Mouse (Mus musculus): Measurements from ENCODE around the gene Gm20661. TPM values are rescaled to one million over a fixed set of nuclear protein-coding genes. Genes with fewer than 3 reads are reported as not detected.

The Gm20661 gene
- polyA plus RNA-seq, 1 experiment from 2014 or later = 2.2 TPM

GRCm38 (mm10) chr9:107985131-107986119 lies 2.6 kb downstream of the Gm20661 start, which contains the start of gene Inka1:
Gene Inka1, minus strand, starts transcription at chr9:107985879.
- Histone ChIP-seq H3K27me3 (peaks cover 31% of the 10 kb centered on the region), H3K9me3 (no peaks in the 10 kb centered on the region), H3K27ac (replicated peaks) (peak within 1 kb of the TSS; percentile 94), H3K9ac (peak within 1 kb of the TSS; percentile 76), H3K4me1 (replicated peaks) (peaks cover 45% of the 10 kb centered on the region), H3K4me3 (peak within 1 kb of the TSS; percentile 67), H3K36me3 (no peaks in the 10 kb centered on the region), H3K4me2 (peak within 1 kb of the TSS; percentile 82)
- under 1% methylated on average over 58 of the region's 58 CpGs for WGBS
- ATAC-seq (ENCODE audit: low read depth) = peak; percentile 84

GRCm38 (mm10) chr9:107986376-107986775 lies 3.5 kb downstream of the Gm20661 start:
- H3K36me3 ChIP-seq = no peaks in the 10 kb centered on the region
- H3K4me1 ChIP-seq (replicated peaks) = peaks cover 40% of the 10 kb centered on the region
- H3K27me3 ChIP-seq = peaks cover 31% of the 10 kb centered on the region
- no peak overlapping the region for H3K9ac ChIP-seq
- peak overlapping the region; percentile 82 for H3K4me2 ChIP-seq
- ATAC-seq (ENCODE audit: low read depth) = peak; percentile 80
- peak overlapping the region; percentile 38 for H3K27ac ChIP-seq (replicated peaks)
- H3K9me3 ChIP-seq = no peaks in the 10 kb centered on the region
- WGBS = 6% methylated on average over 18 of the region's 18 CpGs
- peak overlapping the region; percentile 67 for H3K4me3 ChIP-seq

- no peaks in the 10 kb centered on the region for H3K9me3 ChIP-seq
- no peak overlapping the region for H3K4me2 ChIP-seq
- ATAC-seq (ENCODE audit: low read depth) = no peak
- H3K36me3 ChIP-seq = no peaks in the 10 kb centered on the region
- peaks cover 26% of the 10 kb centered on the region for H3K4me1 ChIP-seq (replicated peaks)
- no peak overlapping the region for H3K4me3 ChIP-seq
- 72% methylated on average over 3 of the region's 3 CpGs for WGBS
- no peak overlapping the region for H3K9ac ChIP-seq
- peaks cover 30% of the 10 kb centered on the region for H3K27me3 ChIP-seq
- no peak overlapping the region for H3K27ac ChIP-seq (replicated peaks)
Observed at GRCm38 (mm10) chr9:107987950-107988349, 5.1 kb downstream of the Gm20661 start.

- Histone ChIP-seq H3K36me3 (no peaks in the 10 kb centered on the region), H3K27ac (replicated peaks) (no peak within 1 kb of the TSS), H3K4me2 (no peak within 1 kb of the TSS), H3K27me3 (0 out of 2 replicates have a peak, but pooled peaks cover 4% of the 10 kb centered on the region), H3K4me1 (replicated peaks) (peaks cover 2% of the 10 kb centered on the region; the same call in 1 of the 2 replicates), H3K9me3 (no peaks in the 10 kb centered on the region), H3K4me3 (no peak within 1 kb of the TSS), H3K9ac (no peak within 1 kb of the TSS)
- ATAC-seq (ENCODE audit: low read depth) = no peak
- 58% methylated on average over 2 of the region's 2 CpGs for WGBS
Observed at GRCm38 (mm10) chr9:107992197-107992596, 9.3 kb downstream of the Gm20661 start, which contains the start of gene Cdhr4. Gene Cdhr4, plus strand, starts transcription at chr9:107992497.

- Histone ChIP-seq H3K9ac (no peak overlapping the region), H3K27me3 (no peaks in the 10 kb centered on the region), H3K36me3 (no peaks in the 10 kb centered on the region), H3K4me1 (replicated peaks) (no peaks in the 10 kb centered on the region), H3K4me3 (no peak overlapping the region), H3K4me2 (no peak overlapping the region), H3K27ac (replicated peaks) (no peak overlapping the region), H3K9me3 (no peaks in the 10 kb centered on the region)
- no peak for ATAC-seq (ENCODE audit: low read depth)
- 82% methylated on average over 11 of the region's 11 CpGs for WGBS
Observed at GRCm38 (mm10) chr9:107993013-107993412, 10.2 kb downstream of the Gm20661 start.

DNA sequence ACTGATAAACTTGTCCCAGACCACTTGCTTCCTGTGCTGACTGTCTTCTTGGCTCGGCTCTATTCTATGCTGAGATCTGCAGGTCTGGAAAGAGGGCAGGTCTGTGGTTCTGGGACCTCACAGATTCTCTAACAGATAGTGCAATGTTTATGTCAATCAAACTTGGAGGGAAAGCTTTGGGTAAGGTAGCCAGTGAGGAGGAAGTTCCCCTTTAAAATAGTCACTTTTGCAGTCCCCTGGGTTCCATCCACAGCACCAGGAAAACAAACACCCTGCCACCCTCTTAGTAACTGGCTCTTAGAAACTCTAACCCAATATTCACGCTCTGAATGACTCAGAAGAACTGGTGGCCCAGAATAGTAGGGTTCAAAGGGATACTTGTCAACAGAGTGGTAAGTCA lies 11.6 kb downstream of the Gm20661 start:
- 70% methylated on average over 2 of the region's 2 CpGs for WGBS
- Histone ChIP-seq H3K9me3 (no peaks in the 10 kb centered on the region), H3K4me1 (replicated peaks) (no peaks in the 10 kb centered on the region), H3K4me3 (no peak overlapping the region), H3K27ac (replicated peaks) (no peak overlapping the region), H3K4me2 (no peak overlapping the region), H3K36me3 (no peaks in the 10 kb centered on the region), H3K27me3 (no peaks in the 10 kb centered on the region), H3K9ac (no peak overlapping the region)
- no peak for ATAC-seq (ENCODE audit: low read depth)

- Histone ChIP-seq H3K9me3 (no peaks in the 10 kb centered on the region), H3K36me3 (no peaks in the 10 kb centered on the region), H3K27ac (replicated peaks) (no peak overlapping the region), H3K4me3 (no peak overlapping the region), H3K9ac (no peak overlapping the region), H3K4me1 (replicated peaks) (no peaks in the 10 kb centered on the region), H3K27me3 (no peaks in the 10 kb centered on the region), H3K4me2 (no peak overlapping the region)
- ATAC-seq (ENCODE audit: low read depth) = no peak
- 94% methylated on average over 21 of the region's 21 CpGs for WGBS
Observed at GRCm38 (mm10) chr9:107995513-107995912, 12.7 kb downstream of the Gm20661 start.

GRCm38 (mm10) chr9:107996049-107996448 lies 13.2 kb downstream of the Gm20661 start, which contains the start of gene Gm20662:
Gene Gm20662, plus strand, starts transcription at chr9:107996349.
- Histone ChIP-seq H3K36me3 (no peaks in the 10 kb centered on the region), H3K4me3 (no peak within 1 kb of the TSS), H3K9me3 (no peaks in the 10 kb centered on the region), H3K4me1 (replicated peaks) (no peaks in the 10 kb centered on the region), H3K27ac (replicated peaks) (no peak within 1 kb of the TSS), H3K9ac (no peak within 1 kb of the TSS), H3K4me2 (no peak within 1 kb of the TSS), H3K27me3 (no peaks in the 10 kb centered on the region)
- ATAC-seq (ENCODE audit: low read depth) = no peak
- WGBS = 95% methylated on average over 5 of the region's 5 CpGs

DNA sequence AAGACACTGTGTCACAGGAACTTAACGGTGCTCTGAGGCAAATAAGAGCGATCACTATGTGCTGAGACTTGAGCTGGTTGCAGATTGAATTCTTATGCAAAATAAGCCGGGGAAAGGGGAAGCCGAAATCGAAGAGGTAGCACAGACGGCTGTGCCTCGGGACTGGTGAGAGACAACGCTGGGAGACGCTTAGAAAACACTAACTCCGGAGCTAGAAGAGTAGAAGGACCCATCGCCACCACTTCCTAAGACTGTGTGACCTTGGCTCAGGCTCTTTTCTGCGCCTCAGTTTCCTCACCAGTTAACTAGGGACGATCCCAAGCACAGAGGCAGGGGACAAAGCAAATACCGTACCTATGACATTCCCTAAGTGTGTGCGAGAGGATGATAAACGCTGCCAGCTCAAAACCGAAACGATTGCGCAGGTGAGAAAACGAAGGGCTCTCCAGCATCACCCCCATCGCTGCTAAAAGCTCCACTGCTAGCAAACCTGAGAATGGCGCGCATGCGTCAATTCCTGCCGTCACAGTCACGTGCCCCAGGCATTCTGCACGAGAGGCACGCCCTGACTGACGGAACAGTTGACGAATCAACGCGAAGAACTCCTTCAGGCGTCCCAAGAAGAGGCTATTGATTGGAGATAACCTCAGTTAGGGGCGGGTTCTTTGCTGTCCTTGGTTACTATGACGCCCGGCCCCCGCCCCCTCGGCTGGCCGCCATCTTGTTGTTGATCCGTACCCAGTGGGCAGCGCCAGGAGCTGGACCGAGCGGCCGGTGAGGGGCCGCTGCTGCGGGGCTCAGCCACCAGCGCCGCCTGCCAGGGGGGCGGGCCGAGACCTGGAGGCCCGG lies 19.3 kb downstream of the Gm20661 start, which contains the start of gene Ip6k1:
Gene Ip6k1, plus strand, starts transcription at position 580 of the 849 bp plus-strand sequence.
- under 1% methylated on average over 51 of the region's 51 CpGs for WGBS
- Histone ChIP-seq H3K27me3 (no peaks in the 10 kb centered on the region), H3K4me1 (replicated peaks) (peaks cover 44% of the 10 kb centered on the region), H3K36me3 (no peaks in the 10 kb centered on the region), H3K9ac (peak within 1 kb of the TSS; percentile 89), H3K4me2 (peak within 1 kb of the TSS; percentile 90), H3K27ac (replicated peaks) (peak within 1 kb of the TSS; percentile 96), H3K4me3 (peak within 1 kb of the TSS; percentile 89), H3K9me3 (no peaks in the 10 kb centered on the region)
- peak; percentile 99 for ATAC-seq (ENCODE audit: low read depth)

DNA sequence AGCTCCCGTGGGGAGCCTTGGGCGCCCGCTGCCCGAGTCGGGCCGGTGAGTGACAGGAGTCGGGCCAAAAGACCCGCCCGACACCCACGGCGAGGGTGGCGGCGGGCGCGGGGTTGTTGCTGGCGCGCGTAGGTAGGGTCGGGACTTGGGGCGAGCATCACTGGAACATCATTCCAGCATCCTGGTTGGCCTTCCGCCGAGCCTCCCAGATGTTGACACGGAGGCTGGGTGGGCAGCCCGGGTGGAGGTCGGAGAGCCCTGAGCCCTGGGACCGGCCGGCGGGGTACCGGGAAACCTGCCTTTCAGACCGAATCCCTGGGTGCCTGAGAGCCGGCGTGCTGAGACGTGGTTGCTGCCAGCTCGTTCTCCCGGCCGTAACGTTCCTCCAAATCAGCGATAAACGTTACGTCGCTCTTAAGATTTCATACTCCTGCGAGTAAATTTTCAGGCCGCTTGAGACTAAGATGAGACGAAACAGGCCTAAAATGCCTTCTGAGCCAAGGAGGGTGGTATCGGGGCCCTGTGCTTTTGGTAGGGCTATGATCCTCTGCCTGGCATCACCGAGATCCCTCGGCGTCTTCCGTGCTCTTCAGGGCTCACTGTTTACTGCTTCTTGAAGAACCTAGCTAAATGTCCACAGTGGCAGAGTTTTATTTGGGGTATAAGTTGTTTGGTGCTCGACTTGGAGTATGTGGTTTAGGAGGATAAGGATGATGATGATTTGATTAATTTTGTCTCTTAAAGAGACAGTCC lies 20.1 kb downstream of the Gm20661 start:
- ATAC-seq (ENCODE audit: low read depth) = peak; percentile 65
- Histone ChIP-seq H3K36me3 (no peaks in the 10 kb centered on the region), H3K4me2 (peak overlapping the region; percentile 90), H3K27ac (replicated peaks) (peak overlapping the region; percentile 96), H3K27me3 (no peaks in the 10 kb centered on the region), H3K9me3 (no peaks in the 10 kb centered on the region), H3K4me3 (peak overlapping the region; percentile 89), H3K9ac (peak overlapping the region; percentile 89), H3K4me1 (replicated peaks) (peaks cover 47% of the 10 kb centered on the region)
- WGBS = under 1% methylated on average over 50 of the region's 50 CpGs

DNA sequence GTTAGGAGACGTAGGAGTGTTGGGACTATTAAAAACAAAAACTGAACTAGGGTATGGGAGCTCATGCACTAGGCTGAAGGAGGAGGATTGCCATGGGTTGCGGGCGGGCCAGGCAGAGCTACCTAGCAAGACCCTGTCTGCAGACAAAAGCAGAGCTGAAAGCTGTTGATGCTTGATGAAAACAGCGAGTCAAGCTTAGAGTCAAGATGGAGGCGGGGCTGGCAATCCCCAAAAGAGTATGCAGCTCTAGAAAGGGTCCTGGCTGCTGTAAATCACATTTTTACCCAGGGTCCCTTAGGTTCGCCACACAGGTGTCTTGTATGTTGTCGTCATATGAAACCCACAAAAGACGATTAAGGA lies 20.7 kb downstream of the Gm20661 start:
- 9% methylated on average over 8 of the region's 8 CpGs for WGBS
- Histone ChIP-seq H3K4me2 (peak overlapping the region; percentile 90), H3K9ac (peak overlapping the region; percentile 89), H3K9me3 (no peaks in the 10 kb centered on the region), H3K4me1 (replicated peaks) (peaks cover 47% of the 10 kb centered on the region), H3K27me3 (no peaks in the 10 kb centered on the region), H3K36me3 (no peaks in the 10 kb centered on the region), H3K27ac (replicated peaks) (peak overlapping the region; percentile 96), H3K4me3 (peak overlapping the region; percentile 89)
- ATAC-seq (ENCODE audit: low read depth) = 0 out of 2 replicates have a peak, but pooled peaks have one; percentile 6

Measured in neural tube, embryonic 13.5 days (tissue).